Mouse (Mus musculus): Measurements from ENCODE around the gene Faim2. TPM values are rescaled to one million over a fixed set of nuclear protein-coding genes. Genes with fewer than 3 reads are reported as not detected.

The Faim2 gene
- polyA plus RNA-seq, 1 experiment from 2014 or later = 65.8 TPM

DNA sequence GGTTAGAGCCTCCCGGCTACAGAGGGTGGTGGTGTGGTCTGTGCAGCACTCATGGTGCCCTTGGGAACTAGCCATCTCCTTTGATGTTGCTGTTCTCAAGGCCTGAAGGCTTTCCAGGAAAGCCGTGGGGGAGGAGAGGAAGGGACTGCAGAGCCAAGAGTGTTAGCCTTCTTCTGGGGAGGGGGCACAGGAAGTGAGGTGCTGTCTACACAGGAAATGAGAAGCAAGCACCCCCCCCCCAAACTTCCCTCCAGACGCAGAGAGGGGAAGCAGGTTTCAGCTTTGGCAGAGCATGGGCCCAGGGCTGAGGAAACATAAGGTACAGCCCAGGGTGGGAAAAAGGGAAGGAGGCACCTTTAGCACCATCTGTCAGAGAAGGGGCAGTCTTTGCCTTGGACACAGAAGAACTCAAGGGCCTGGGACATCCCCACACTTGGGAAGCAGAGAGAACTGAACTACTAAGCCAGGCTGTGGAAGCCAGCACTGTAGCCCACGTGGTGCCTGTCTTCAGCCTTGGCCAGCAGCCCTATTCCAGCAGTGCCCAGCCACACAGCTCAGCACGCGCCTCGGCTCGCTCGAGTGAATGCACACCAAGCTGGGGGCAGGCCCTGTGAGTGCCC lies 78.7 kb downstream of the Faim2 start:
- Histone ChIP-seq H3K27me3 (ENCODE audit: control insufficient read depth, insufficient read depth, low read depth, low read length) (no peaks in the 10 kb centered on the region), H3K27ac (ENCODE audit: low read length) (peak overlapping the region; percentile 19; the same call in 1 of the 2 replicates), H3K36me3 (ENCODE audit: control insufficient read depth, insufficient read depth, low read length) (no peaks in the 10 kb centered on the region), H3K4me1 (ENCODE audit: control insufficient read depth, insufficient read depth, low read length) (peaks cover 10% of the 10 kb centered on the region; the same call in 1 of the 2 replicates), H3K4me3 (ENCODE audit: low read depth, low read length) (no peak overlapping the region), H3K4me2 (ENCODE audit: low read length) (no peak overlapping the region), H3K9ac (ENCODE audit: low read depth, low read length) (no peak overlapping the region), H3K9me3 (replicated peaks; ENCODE audit: control insufficient read depth, low read length, poor library complexity, severe bottlenecking) (no peaks in the 10 kb centered on the region)
- ATAC-seq = peak; percentile 45; the same call in 1 of the 2 replicates
- WGBS = 66% methylated on average over 9 of the region's 9 CpGs

Other genes starting within 250 kb of the Faim2 start
- 122 and 130 TPM in 2 replicates for gene Prpf40b, start 233.1 kb downstream of the Faim2 start, polyA plus RNA-seq (2015; fragmentation: Nextera tagmentation; extraction: Ambion mirVana)
- 0.53 and 0.73 TPM in 2 replicates for gene Fam186b, start 232.3 kb downstream of the Faim2 start, polyA plus RNA-seq (2015; fragmentation: Nextera tagmentation; extraction: Ambion mirVana)
- 7.9 and 8.0 TPM in 2 replicates for gene Fmnl3, start 157.7 kb downstream of the Faim2 start, polyA plus RNA-seq (2015; fragmentation: Nextera tagmentation; extraction: Ambion mirVana)
- 279 and 310 TPM in 2 replicates for gene Tmbim6, start 135.3 kb downstream of the Faim2 start, polyA plus RNA-seq (2015; fragmentation: Nextera tagmentation; extraction: Ambion mirVana)
- gene Nckap5l, start 70.4 kb downstream of the Faim2 start, polyA plus RNA-seq (2015; fragmentation: Nextera tagmentation; extraction: Ambion mirVana) = 16.2 and 17.1 TPM in 2 replicates
- gene Bcdin3d, start 53.4 kb downstream of the Faim2 start, polyA plus RNA-seq (2015; fragmentation: Nextera tagmentation; extraction: Ambion mirVana) = 19.0 and 21.6 TPM in 2 replicates
- gene Aqp2, start 50.9 kb upstream of the Faim2 start, polyA plus RNA-seq (2015; fragmentation: Nextera tagmentation; extraction: Ambion mirVana) = not detected in 2 replicates
- 0.97 and 1.1 TPM in 2 replicates for gene Aqp5, start 62.6 kb upstream of the Faim2 start, polyA plus RNA-seq (2015; fragmentation: Nextera tagmentation; extraction: Ambion mirVana)
- 0.15 and 0.28 TPM in 2 replicates for gene Aqp6, start 73.2 kb upstream of the Faim2 start, polyA plus RNA-seq (2015; fragmentation: Nextera tagmentation; extraction: Ambion mirVana)
- 39.0 and 48.9 TPM in 2 replicates for gene Racgap1, start 123.5 kb upstream of the Faim2 start, polyA plus RNA-seq (2015; fragmentation: Nextera tagmentation; extraction: Ambion mirVana)
- 47.9 and 53.9 TPM in 2 replicates for gene Asic1, start 142.2 kb upstream of the Faim2 start, polyA plus RNA-seq (2015; fragmentation: Nextera tagmentation; extraction: Ambion mirVana)
- 86.0 and 110 TPM in 2 replicates for gene Smarcd1, start 174.0 kb upstream of the Faim2 start, polyA plus RNA-seq (2015; fragmentation: Nextera tagmentation; extraction: Ambion mirVana)
- gene Gm17349, start 177.3 kb upstream of the Faim2 start, polyA plus RNA-seq (2015; fragmentation: Nextera tagmentation; extraction: Ambion mirVana) = not detected in 2 replicates
- 1.4 and 1.7 TPM in 2 replicates for gene Gpd1, start 189.3 kb upstream of the Faim2 start, polyA plus RNA-seq (2015; fragmentation: Nextera tagmentation; extraction: Ambion mirVana)
- 142 and 164 TPM in 2 replicates for gene Cox14, start 197.5 kb upstream of the Faim2 start, polyA plus RNA-seq (2015; fragmentation: Nextera tagmentation; extraction: Ambion mirVana)
- gene Cers5, start 244.7 kb upstream of the Faim2 start, polyA plus RNA-seq (2015; fragmentation: Nextera tagmentation; extraction: Ambion mirVana) = 79.7 and 83.8 TPM in 2 replicates